Mouse (Mus musculus) layer of hippocampus, adult 2 months (tissue): ENCODE measurements around the gene Dcxr. TPM values are rescaled to one million over a fixed set of nuclear protein-coding genes. Genes with fewer than 3 reads are reported as not detected.

ENCODE experiments used
- DNase-seq, 2 experiments: peaks; one replicate each; pipeline ENCODE4 v3.0.0; 2022; ENCODE audit warnings: low spot score in 2 of 2
- H3K27ac ChIP-seq: fragments of 200-600 bp; 2 replicates; pipeline ENCODE4 v1.8.1; 2022
- H3K4me3 ChIP-seq: fragments of 200-600 bp; 2 replicates; pipeline ENCODE4 v1.8.1; 2022; ENCODE audit warnings: mild to moderate bottlenecking
- CTCF ChIP-seq: fragments of 200-600 bp; conservative IDR thresholded peaks from 2 replicates; pipeline ENCODE4 v1.8.1; 2022; ENCODE audit warnings: antibody characterized with exemption, mild to moderate bottlenecking, moderate library complexity
- total RNA-seq, 2 experiments: library from RNA; stranded (reverse); gene quantifications; 2 replicates each; pipeline ENCODE4 v1.2.3; 2021

Gene Dcxr
- total RNA-seq, 2 experiments from 2014 or later = 9.9 to 11.3 TPM

DNA sequence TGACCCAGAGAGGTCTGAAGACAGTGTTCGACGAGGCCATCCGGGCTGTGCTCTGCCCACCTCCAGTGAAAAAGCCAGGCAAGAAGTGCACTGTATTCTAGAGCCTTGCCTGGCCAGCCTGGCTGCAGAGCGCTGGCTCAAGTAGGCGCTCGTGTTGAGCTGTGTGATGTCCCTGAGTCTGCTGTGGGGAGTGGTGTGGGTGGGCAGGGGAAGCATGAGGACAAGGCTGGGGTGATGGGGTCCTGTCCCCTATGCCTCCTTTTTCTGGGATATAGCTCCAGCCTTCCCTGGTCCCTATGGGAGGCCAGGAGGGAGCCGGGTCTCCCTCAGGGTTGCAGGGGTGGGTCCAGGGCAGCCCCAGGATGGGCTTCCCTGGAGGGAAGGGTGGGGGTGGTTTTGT is 3.6 kb downstream of the Dcxr start:
- H3K27ac ChIP-seq = no peak overlapping the region
- no peak for TF ChIP-seq CTCF
- no peak for DNase-seq
- no peak overlapping the region for H3K4me3 ChIP-seq

- Histone ChIP-seq H3K4me3 (no peak overlapping the region), H3K27ac (no peak overlapping the region)
- no peak for TF ChIP-seq CTCF
- DNase-seq = no peak
These were observed 4.2 kb downstream of the Dcxr start for GRCm38 (mm10) chr11:120722761-120723382.

DNA sequence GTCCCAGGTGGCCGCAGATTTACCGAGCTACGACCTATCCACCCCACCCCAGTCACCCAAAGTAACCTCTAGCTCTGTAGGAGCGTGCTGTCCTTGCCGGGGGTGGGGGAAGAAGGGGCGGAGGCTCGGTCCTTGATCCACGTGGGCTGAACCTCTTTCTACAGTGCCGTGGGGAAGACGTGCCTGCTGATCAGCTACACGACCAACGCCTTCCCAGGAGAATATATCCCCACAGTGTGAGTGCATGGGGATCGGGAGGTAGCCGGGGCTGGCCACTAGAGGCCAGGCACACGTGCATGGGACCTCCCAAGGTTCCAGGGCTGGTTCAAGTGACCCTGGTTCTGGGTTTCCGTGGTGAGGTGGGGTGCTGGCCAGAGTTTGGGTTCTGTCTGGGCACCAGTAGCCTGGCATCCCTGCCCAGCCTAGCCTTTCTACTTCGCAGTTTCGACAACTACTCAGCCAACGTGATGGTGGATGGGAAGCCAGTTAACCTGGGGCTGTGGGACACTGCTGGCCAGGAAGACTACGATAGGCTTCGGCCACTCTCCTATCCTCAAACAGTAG is 4.9 kb downstream of the Dcxr start:
- DNase-seq = no peak
- Histone ChIP-seq H3K4me3 (peak overlapping the region; percentile 59), H3K27ac (no peak overlapping the region)
- TF ChIP-seq CTCF = no peak

DNA sequence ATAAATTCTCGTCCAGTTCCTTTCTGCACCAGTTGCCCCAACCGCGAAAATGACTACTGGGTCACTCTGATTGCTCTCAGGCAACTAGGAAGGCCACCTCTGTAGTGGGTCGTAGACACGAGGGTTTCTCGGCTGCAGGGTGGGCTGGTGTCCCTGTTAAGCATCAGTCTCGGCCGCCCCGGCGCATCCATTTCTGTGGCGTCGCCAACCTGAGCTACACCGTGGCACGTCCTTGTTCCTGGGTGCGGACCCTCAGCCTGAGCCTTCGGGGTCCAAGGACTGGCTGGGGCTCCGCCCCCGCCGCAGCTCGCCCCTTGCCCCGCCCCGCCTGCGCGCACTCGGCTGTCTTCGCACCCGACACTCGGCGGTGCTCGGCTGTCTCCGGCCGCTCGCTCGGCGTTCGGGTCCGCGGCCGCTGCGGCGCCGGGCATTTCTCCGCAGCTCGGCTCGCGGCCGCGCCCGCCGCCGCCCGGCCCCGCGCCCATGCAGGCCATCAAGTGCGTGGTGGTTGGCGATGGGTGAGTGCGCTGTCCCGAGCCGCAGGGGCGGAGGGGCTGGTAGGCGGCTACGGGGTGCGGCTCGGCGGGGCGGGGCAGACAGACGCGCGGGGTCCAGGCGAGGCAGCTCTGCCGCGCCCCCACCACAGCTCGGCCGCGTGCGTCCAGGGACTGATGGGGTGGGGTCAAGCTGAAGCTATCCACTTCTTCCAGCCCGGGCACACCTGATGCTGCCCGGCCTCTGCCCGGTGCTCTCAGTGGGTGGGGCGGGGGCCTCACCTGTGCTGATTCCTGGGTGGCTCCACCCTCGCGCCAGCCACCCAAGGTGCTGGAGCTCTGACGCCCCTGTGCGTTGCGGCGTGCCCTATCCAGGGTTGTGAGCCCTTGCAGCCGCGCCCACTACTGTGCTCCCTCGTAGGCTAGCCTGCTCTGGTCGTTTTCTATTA is 5.7 kb downstream of the Dcxr start, which contains the start of gene Rac3:
Gene Rac3, plus strand, starts transcription at position 347 of the 943 bp plus-strand sequence.
- Histone ChIP-seq H3K27ac (peak within 1 kb of the TSS; percentile 72), H3K4me3 (peak within 1 kb of the TSS; percentile 59)
- DNase-seq = peak in 1 of 2 experiments; percentile 73
- no peak for TF ChIP-seq CTCF

DNA sequence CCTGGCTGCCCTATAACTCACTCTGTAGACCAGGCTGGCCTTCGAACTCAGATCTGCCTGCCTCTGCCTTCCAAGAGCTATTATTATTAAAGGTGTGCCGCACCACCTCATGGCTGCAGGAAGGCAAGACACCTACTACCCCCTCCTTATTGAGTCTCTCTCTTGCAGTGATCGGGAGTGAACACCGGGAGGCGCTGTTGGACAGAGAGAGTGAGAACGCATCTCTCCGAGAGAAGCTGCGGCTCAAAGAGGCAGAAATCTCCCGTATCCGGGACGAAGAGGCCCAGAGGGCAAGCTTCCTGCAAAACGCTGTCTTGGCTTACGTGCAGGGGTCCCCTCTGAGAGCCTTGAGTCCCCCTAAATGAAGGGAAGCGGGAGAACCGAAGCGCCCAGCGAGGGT is 6.6 kb downstream of the Dcxr start:
- Histone ChIP-seq H3K4me3 (peak overlapping the region; percentile 59), H3K27ac (no peak overlapping the region)
- DNase-seq = peak; percentile 90 to 96
- peak; percentile 90 for TF ChIP-seq CTCF

GRCm38 (mm10) chr11:120719841-120720376 is 7.2 kb downstream of the Dcxr start:
- DNase-seq = no peak
- H3K4me3 ChIP-seq = no peak overlapping the region
- no peak overlapping the region for H3K27ac ChIP-seq
- TF ChIP-seq CTCF = no peak

DNA sequence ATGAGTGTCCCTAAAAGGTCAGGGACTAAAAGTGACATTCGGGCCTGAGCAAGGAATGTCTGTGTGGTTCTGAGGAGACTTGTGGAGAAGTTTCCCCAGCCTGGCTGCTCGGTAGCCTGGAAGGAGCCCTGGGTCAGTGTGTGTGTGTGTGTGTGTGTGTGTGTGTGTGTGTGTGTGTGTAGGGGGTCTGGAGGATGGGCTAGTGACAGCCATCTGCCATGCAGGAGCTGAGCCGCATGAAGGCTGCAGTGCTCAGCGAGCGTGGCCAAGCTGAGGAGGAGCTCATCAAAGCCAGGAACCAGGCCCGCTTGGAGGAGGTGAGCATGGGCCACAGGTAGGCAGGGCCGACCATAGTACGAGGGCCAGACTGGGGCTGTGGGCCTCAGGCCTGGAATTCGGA is 7.8 kb downstream of the Dcxr start:
- H3K4me3 ChIP-seq = no peak overlapping the region
- no peak overlapping the region for H3K27ac ChIP-seq
- no peak for DNase-seq
- TF ChIP-seq CTCF = no peak

DNA sequence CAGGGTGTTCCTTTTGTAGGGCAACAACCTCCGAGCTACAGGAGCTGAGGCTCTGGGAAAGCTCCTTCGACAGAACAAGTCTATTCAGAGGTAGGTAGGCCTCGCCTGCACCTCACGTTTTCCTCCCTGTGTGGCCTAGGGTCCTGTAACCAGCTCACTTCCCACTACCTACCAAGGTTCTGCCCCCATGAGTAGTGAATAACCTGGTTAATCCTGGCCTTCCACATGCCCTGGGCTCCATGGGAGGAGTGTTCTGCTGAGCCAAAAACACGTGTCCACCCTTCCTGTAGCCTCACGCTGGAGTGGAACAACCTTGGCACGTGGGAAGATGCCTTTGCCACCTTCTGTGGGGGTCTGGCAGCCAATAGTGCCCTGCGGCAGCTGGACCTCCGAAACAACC is 11.9 kb downstream of the Dcxr start:
- DNase-seq = no peak
- H3K4me3 ChIP-seq = no peak overlapping the region
- no peak overlapping the region for H3K27ac ChIP-seq
- no peak for TF ChIP-seq CTCF

DNA sequence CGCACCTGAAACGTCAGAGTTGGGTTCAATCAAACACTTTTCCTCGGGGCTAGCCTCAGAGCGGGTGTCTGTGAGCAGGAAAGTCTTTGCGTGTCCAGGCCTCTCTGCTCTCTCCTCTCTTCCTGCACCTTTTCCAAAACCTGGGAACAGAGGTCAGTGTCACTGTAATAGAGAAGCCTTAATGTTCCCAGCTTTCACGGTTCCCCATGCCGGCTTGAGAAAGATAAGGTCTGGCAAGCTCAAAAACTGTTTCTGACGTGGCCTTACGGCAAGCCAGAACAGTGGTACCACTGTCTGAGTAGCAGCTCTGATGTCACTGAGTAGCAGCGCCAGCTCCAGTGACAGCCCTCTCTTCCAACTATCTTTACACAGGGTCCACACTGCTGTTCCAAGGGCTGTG is 12.5 kb downstream of the Dcxr start:
- peak overlapping the region; percentile 56 for H3K4me3 ChIP-seq
- peak overlapping the region; percentile 86 for H3K27ac ChIP-seq
- no peak for DNase-seq
- no peak for TF ChIP-seq CTCF

- peak; percentile 96 to 99 for DNase-seq
- no peak for TF ChIP-seq CTCF
- peak within 1 kb of the TSS; percentile 56 for H3K4me3 ChIP-seq
- H3K27ac ChIP-seq = peak within 1 kb of the TSS; percentile 86
These were observed 13.2 kb downstream of the Dcxr start, which contains the start of the genes Cenpx and Lrrc45 for GRCm38 (mm10) chr11:120713580-120714518. Gene Cenpx (minus strand): TSS chr11:120713738. Gene Lrrc45 (plus strand): TSS chr11:120713925.

DNA sequence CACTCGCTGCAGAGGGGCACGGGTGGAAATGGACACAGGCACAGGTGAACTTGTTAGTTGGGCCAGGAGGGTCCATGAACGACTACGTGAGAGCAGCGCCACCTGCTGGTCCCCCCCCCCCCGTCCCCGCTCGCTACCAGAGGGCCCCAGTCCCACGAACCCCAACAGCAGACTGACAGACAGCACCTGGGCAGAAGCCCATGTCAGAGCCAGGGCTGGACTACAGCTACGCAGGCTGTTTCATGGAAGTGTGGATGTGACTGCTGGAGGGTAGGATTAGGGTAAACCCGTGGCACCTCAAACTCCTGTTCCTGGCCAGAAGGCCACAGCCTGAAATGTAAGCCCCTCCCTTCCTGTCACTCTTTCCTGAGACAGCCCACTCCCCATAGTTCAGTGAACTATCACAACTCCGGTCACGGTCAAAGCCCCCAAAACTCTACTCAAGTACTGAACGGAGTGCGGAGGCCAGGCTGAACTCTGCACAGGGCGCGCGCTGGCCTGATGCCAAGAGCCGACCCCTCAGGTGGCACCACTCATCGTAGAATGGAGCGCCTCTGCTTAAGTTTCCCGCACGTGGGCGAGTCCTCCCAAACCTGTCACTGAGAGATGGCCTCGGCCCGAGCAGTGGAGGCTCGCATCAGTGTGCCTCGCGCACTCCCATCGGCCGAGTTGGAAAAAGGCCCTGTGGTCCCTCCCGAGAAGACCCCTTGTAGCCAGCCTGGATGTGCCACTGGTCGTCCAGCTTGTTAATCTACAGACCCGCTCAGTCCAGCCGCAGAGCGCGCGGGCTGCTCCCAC is 14.1 kb downstream of the Dcxr start:
- Histone ChIP-seq H3K4me3 (peak overlapping the region; percentile 56), H3K27ac (peak overlapping the region; percentile 82)
- DNase-seq = peak in 1 of 2 experiments; percentile 35
- peak; percentile 83 for TF ChIP-seq CTCF
